ENCODE assay signal across 10 mouse cellular contexts in the genomic region with DNA sequence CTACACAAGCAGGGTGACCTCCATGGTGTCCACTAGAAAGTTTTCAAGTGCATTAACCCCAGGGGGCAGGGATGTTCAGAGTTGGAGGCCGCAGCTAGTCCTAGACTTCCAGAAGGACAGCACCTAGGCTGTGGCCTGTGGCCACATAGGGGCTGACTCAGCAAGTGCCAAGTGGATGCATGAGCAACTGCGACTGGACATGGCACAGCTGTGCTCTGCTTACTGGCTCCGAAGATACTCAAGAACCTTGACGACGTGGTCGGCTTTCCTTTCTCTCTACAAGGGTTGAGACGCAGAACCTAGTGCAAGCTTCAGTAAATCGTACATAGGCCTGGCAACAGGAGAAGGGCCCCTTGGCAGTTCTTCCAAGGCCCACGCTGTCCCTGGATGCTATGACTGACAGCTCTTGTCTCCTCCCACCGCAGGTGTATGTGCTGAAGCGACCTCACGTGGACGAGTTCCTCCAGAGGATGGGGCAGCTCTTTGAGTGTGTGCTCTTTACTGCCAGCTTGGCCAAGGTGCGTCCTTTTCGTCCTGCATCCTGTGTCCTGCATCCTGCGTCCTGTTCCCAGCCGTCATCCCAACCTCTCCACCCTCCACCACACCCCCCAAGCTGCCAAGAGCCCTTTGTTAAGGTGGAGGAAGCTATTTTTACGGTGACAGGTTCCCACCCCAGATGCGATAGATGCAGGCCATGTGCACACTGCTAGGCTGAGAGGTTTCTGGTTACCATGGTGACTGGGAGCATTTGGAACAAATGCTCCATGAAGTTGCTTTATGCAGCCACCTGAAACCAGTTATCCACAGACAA. TPM values are rescaled to one million over a fixed set of nuclear protein-coding genes. Genes with fewer than 3 reads are reported as not detected.
DNase-seq lines count a peak whose midpoint lies in the region; ATAC-seq and TF ChIP-seq lines count a peak whose summit lies in the region.
"Had no signal": no experiment of that assay in that cellular context is flagged by ENCODE, and none has a peak within 500 bp of the region (broad histone marks: within the 10 kb centered on the region; RNA-seq: fewer than 3 reads in every experiment).

No protein-coding gene starts in this region.

- H3K36me3 ChIP-seq in lung, embryonic 16.5 days (ENCODE audit: control insufficient read depth, insufficient read depth, low read length): peaks cover 13% of the 10 kb centered on the region
- H3K36me3 ChIP-seq in limb, embryonic 12.5 days: peaks cover 56% of the 10 kb centered on the region
- H3K36me3 ChIP-seq: G1E had no signal

- H3K4me1 ChIP-seq in lung, embryonic 16.5 days (replicated peaks; ENCODE audit: control insufficient read depth, insufficient read depth, low read length): peaks cover 23% of the 10 kb centered on the region
- peaks cover 71% of the 10 kb centered on the region for H3K4me1 ChIP-seq in limb, embryonic 12.5 days (replicated peaks)
- no peaks in the 10 kb centered on the region for H3K4me1 ChIP-seq in cerebellum, adult 2 months (ENCODE audit: control insufficient read depth, insufficient read depth, low read length)

- ATAC-seq in lung, embryonic 16.5 days (ENCODE audit: low read depth): peak; percentile 15; the same call in 1 of the 2 replicates
- ATAC-seq in limb, embryonic 12.5 days (ENCODE audit: insufficient number of reproducible peaks, insufficient read depth, low FRiP score, low TSS enrichment, low read depth): no peak

- no peak overlapping the region for H3K9ac ChIP-seq in lung, embryonic 16.5 days (ENCODE audit: low read length)
- peak overlapping the region; percentile 9; the same call in 1 of the 2 replicates for H3K9ac ChIP-seq in limb, embryonic 12.5 days (replicated peaks)

- H3K27me3 ChIP-seq in lung, embryonic 16.5 days (ENCODE audit: control insufficient read depth, insufficient read depth, low read depth, low read length): no peaks in the 10 kb centered on the region
- no peaks in the 10 kb centered on the region for H3K27me3 ChIP-seq in limb, embryonic 12.5 days
- H3K27me3 ChIP-seq in cerebellum, adult 2 months (ENCODE audit: control insufficient read depth, insufficient read depth, low read length): no peaks in the 10 kb centered on the region

- H3K4me3 ChIP-seq in lung, embryonic 16.5 days (ENCODE audit: low read length): no peak overlapping the region
- H3K4me3 ChIP-seq in limb, embryonic 12.5 days (replicated peaks): no peak overlapping the region
- H3K4me3 ChIP-seq in cerebellum, adult 2 months (replicated peaks; ENCODE audit: insufficient read depth, low read depth, low read length): no peak overlapping the region
- H3K4me3 ChIP-seq: erythroblast, embryonic 14.5 days had no signal

- H3K9me3 ChIP-seq in lung, embryonic 16.5 days (ENCODE audit: control insufficient read depth, low read length): no peaks in the 10 kb centered on the region
- H3K9me3 ChIP-seq in limb, embryonic 12.5 days: no peaks in the 10 kb centered on the region

- H3K27ac ChIP-seq in lung, embryonic 16.5 days (ENCODE audit: low read length): no peak overlapping the region
- peak overlapping the region; percentile 94 for H3K27ac ChIP-seq in limb, embryonic 12.5 days
- no peak overlapping the region for H3K27ac ChIP-seq in cerebellum, adult 2 months (ENCODE audit: insufficient read depth, low read length)

- no peak for TF ChIP-seq POLR2A in cerebellum, adult 2 months (IDR thresholded peaks at IDR 0.05; ENCODE audit: borderline replicate concordance, insufficient read depth, low read length)

- no peak for TF ChIP-seq CTCF in cerebellum, adult 2 months (IDR thresholded peaks at IDR 0.05; ENCODE audit: borderline replicate concordance, insufficient read depth, low read depth, low read length)

- H3K4me2 ChIP-seq in lung, embryonic 16.5 days (ENCODE audit: low read depth, low read length): no peak overlapping the region
- H3K4me2 ChIP-seq in limb, embryonic 12.5 days: 0 out of 2 replicates have a peak overlapping the region, but pooled peaks have one; percentile 15

- WGBS in lung, embryonic 16.5 days: 69% methylated on average over 19 of the region's 19 CpGs
- 73% methylated on average over 19 of the region's 19 CpGs for WGBS in limb, embryonic 12.5 days
- WGBS in cerebellum, adult 2 months: 85% methylated on average over 19 of the region's 19 CpGs

- DNase-seq in lung, adult 18-20 months: no peak
- DNase-seq in frontal cortex, postnatal 14 days (ENCODE audit: low spot score in 2 of 2): peak; percentile 29 to 36
- peak; percentile 56 to 71 for DNase-seq in right cerebral cortex, postnatal 10 days (ENCODE audit: low spot score in 2 of 2)
- DNase-seq in cerebellum, adult 11 months: no peak
- DNase-seq in heart, postnatal 4 days: no peak
- DNase-seq in cerebellum, adult 2 months: no peak

RNA-seq across cellular contexts. Expression of a gene that starts 19.3 kb away (rescaled TPM):
- 34.9 and 38.2 TPM in 2 replicates for polyA plus RNA-seq in lung, embryonic 16.5 days (2015; fragmentation: Nextera tagmentation; extraction: Ambion mirVana)
- polyA plus RNA-seq in limb, embryonic 12.5 days (2016; fragmentation: Nextera tagmentation; extraction: Ambion mirVana): 42.1 and 42.4 TPM in 2 replicates
- 1 to 10 TPM; 4.5 to 5.4 TPM for total RNA-seq in heart, postnatal 4 days (2021)
- polyA plus RNA-seq in cerebellum, adult 2 months (2012; rRNA removed): 0.47 and 0.57 TPM in 2 replicates
- total RNA-seq: G1E had no signal
- polyA plus RNA-seq: erythroblast, embryonic 14.5 days; G1E had no signal

RNA-seq across cellular contexts. Expression of a gene that starts 60.0 kb away (rescaled TPM):
- polyA plus RNA-seq in lung, embryonic 16.5 days (2015; fragmentation: Nextera tagmentation; extraction: Ambion mirVana): 17.2 and 18.6 TPM in 2 replicates
- 25.1 and 27.8 TPM in 2 replicates for polyA plus RNA-seq in limb, embryonic 12.5 days (2016; fragmentation: Nextera tagmentation; extraction: Ambion mirVana)
- 10 to 100 TPM; 16.3 to 20.1 TPM for total RNA-seq in heart, postnatal 4 days (2021)
- polyA plus RNA-seq in cerebellum, adult 2 months (2012; rRNA removed): 14.7 and 16.3 TPM in 2 replicates
- total RNA-seq: G1E had no signal
- polyA plus RNA-seq: G1E had no signal

Comparison
In these comparisons a context has a peak if more than half of its experiments do, and no peak if none do; other contexts are left out.
1. DNase-seq: peak in frontal cortex, postnatal 14 days (2 of 2) and right cerebral cortex, postnatal 10 days (2 of 2); none in lung, adult 18-20 months (0 of 2), cerebellum, adult 11 months (single experiment), heart, postnatal 4 days (single experiment) and cerebellum, adult 2 months (0 of 2).
2. RNA of a gene that starts 19.3 kb away (polyA plus RNA-seq): 42.1 to 42.4 TPM in limb, embryonic 12.5 days and 34.9 to 38.2 TPM in lung, embryonic 16.5 days; 0.47 to 0.57 TPM in cerebellum, adult 2 months; every median in the first group is over 10 times any median in the second.